Mouse (Mus musculus) cortical plate, adult 2 months (tissue): ENCODE results near the gene D930048N14Rik. TPM values are rescaled to one million over a fixed set of nuclear protein-coding genes. Genes with fewer than 3 reads are reported as not detected.
"Not testable (repeated sequence)": the region's sequence is repeated elsewhere in the genome, so short reads cannot be mapped to it uniquely, and the experiment has no call there.

Experiments used
- H3K27ac ChIP-seq: fragments of 200-500 bp; 2 replicates; pipeline ENCODE4 v1.5.1; 2012; ENCODE audit warnings: low read length, control low read depth, inconsistent platforms; ENCODE audit not compliant: insufficient read depth
- H3K4me1 ChIP-seq: fragments of 200-500 bp; 2 replicates; pipeline ENCODE4 v1.6.1; 2011; ENCODE audit warnings: low read length; ENCODE audit not compliant: control insufficient read depth, insufficient read depth
- H3K4me3 ChIP-seq: fragments of 200-500 bp; 2 replicates; pipeline ENCODE4 v1.5.1; 2011; ENCODE audit warnings: mild to moderate bottlenecking, low read length, control low read depth; ENCODE audit not compliant: insufficient read depth
- CTCF ChIP-seq: fragments of 200-500 bp; IDR thresholded peaks from 2 replicates; pipeline ENCODE4 v1.5.1; 2011; ENCODE audit warnings: mild to moderate bottlenecking, control low read depth, low read length; ENCODE audit not compliant: insufficient read depth; ENCODE audit errors: extremely low read depth
- POLR2A ChIP-seq: fragments of 200-500 bp; IDR thresholded peaks from 2 replicates; pipeline ENCODE4 v1.6.1; 2011; ENCODE audit warnings: mild to moderate bottlenecking, low read length, control low read depth; ENCODE audit not compliant: insufficient read depth; ENCODE audit errors: extremely low read depth
- polyA plus RNA-seq: library from polyadenylated mRNA; depleted of rRNA; stranded (reverse); fragments of >200 nt; gene quantifications from 2 replicates; pipeline ENCODE4 v1.2.3, GENCODE M21; 2012

Gene D930048N14Rik
- polyA plus RNA-seq, 1 experiment: 5.3 TPM

- peak overlapping the region; percentile 37; the same call in 1 of the 2 replicates for H3K4me3 ChIP-seq
- no peak for TF ChIP-seq CTCF
- TF ChIP-seq POLR2A: no peak
- peak overlapping the region; percentile 45; the same call in 1 of the 2 replicates for H3K27ac ChIP-seq
- H3K4me1 ChIP-seq: peaks cover 2% of the 10 kb centered on the region
Measured at GRCm38 (mm10) chr11:51615129-51615528, 35.6 kb upstream of the D930048N14Rik start.

DNA sequence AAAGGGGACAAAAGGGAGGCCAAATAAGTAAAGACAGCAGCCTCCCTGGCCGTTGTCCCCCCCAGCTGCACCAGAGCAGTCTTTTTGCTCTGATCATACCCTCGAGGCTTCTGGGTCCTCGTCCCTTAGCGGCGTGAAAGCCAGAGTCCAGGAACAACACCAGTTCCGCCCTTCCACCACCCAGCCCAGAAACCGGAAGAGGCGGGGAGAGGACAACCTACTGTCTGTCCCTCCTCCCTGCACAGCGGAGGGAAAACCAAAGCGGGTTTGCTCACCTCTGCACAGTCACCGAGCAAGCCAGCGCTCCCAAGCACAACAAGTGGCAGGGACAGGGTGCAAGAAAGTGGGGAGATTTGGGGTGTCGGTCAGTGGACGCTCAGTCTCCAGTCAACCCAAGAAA is 35.2 kb upstream of the D930048N14Rik start:
- H3K27ac ChIP-seq: peak overlapping the region; percentile 45; the same call in 1 of the 2 replicates
- TF ChIP-seq POLR2A (peak; percentile 75), CTCF (no peak)
- H3K4me3 ChIP-seq: peak overlapping the region; percentile 37
- H3K4me1 ChIP-seq: peaks cover 2% of the 10 kb centered on the region

DNA sequence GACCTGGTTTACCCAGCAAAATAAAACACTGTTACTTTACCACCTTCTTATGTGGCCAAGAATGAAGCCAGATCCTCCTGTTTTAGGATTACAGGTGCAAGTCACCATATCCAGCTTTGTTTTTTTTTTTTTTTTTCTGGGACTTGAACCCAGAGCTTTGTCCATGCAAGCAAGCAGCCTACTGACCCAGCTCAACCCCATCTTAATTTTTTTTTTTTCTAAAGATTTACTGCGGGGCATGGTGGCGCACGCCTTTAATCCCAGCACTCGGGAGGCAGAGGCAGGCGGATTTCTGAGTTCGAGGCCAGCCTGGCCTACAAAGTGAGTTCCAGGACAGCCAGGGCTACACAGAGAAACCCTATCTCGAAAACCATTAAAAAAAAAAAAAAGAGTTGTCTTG is 34.6 kb upstream of the D930048N14Rik start:
- H3K27ac ChIP-seq, H3K4me1 ChIP-seq: not testable (repeated sequence)
- H3K4me3 ChIP-seq: peak overlapping the region; percentile 37; the same call in 1 of the 2 replicates

DNA sequence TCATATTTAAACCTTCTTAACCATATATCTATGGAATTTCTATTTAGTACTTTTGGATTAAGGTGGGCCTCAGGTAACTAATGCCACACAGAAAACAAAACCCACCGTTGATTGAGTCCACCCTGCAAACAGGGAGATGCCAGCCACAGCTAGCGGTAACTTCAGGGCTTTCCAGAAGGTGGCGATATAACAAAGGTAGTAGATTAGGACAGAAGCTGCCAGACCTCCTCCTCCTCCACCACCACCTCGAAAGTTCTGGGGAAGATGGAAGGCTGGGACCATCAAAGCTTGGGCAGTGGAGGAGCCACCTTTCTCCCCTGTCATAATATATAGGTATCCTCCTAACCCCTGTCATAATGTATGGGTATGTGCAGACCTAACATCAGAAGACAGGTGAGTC is 33.1 kb upstream of the D930048N14Rik start:
- Histone ChIP-seq H3K27ac (no peak overlapping the region), H3K4me1 (peaks cover 11% of the 10 kb centered on the region), H3K4me3 (no peak overlapping the region)
- no peak for TF ChIP-seq POLR2A
- peak; percentile 92 for TF ChIP-seq CTCF

DNA sequence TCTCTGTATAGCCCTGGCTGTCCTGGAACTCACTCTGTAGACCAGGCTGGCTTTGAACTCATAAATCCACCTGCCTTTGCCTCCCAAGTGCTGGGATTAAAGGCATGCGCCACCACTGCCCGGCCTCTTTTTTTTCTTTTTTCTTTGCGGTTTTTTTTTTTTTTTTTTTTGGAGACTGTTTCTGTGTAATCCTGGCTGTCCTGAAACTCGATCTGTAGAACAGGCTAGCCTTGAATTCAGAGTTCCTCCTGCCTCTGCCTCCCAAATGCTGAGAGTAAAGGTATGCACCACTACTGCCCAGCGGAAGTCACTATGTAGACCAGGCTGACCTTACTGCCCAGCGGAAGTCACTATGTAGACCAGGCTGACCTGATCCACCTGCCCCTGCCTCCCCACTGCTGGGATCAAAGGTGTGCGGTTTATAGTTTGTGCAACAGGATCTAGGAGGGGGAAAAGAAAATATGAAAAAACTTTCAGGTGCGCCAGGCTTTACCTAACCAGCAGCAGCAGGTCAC is 31.8 kb upstream of the D930048N14Rik start:
- H3K4me3 ChIP-seq: peak overlapping the region; percentile 77
- H3K4me1 ChIP-seq: peaks cover 14% of the 10 kb centered on the region
- no peak overlapping the region for H3K27ac ChIP-seq
- no peak for TF ChIP-seq POLR2A
- TF ChIP-seq CTCF: no peak

GRCm38 (mm10) chr11:51619409-51620060 is 31.2 kb upstream of the D930048N14Rik start, which contains the start of gene Nhp2:
Nhp2 (plus strand) TSS chr11:51619735.
- TF ChIP-seq POLR2A: no peak
- Histone ChIP-seq H3K4me1 (peaks cover 15% of the 10 kb centered on the region), H3K27ac (no peak within 1 kb of the TSS), H3K4me3 (peak within 1 kb of the TSS; percentile 77)

GRCm38 (mm10) chr11:51620084-51620483 is 30.7 kb upstream of the D930048N14Rik start:
- H3K4me3 ChIP-seq: peak overlapping the region; percentile 77
- no peak for TF ChIP-seq POLR2A
- TF ChIP-seq CTCF: no peak
- peaks cover 15% of the 10 kb centered on the region for H3K4me1 ChIP-seq
- H3K27ac ChIP-seq: no peak overlapping the region

GRCm38 (mm10) chr11:51621776-51622175 is 29.0 kb upstream of the D930048N14Rik start:
- Histone ChIP-seq H3K4me1 (peaks cover 14% of the 10 kb centered on the region), H3K27ac (peak overlapping the region; percentile 66), H3K4me3 (no peak overlapping the region)
- no peak for TF ChIP-seq POLR2A

GRCm38 (mm10) chr11:51622971-51623491 is 27.7 kb upstream of the D930048N14Rik start:
- TF ChIP-seq POLR2A (peak; percentile 54; the same call in 1 of the 2 replicates), CTCF (no peak)
- peaks cover 15% of the 10 kb centered on the region for H3K4me1 ChIP-seq
- no peak overlapping the region for H3K4me3 ChIP-seq
- peak overlapping the region; percentile 66; the same call in 1 of the 2 replicates for H3K27ac ChIP-seq

- TF ChIP-seq CTCF (no peak), POLR2A (no peak)
- Histone ChIP-seq H3K4me3 (no peak overlapping the region), H3K27ac (peak overlapping the region; percentile 55), H3K4me1 (peaks cover 18% of the 10 kb centered on the region)
Measured at GRCm38 (mm10) chr11:51625187-51625820, 25.4 kb upstream of the D930048N14Rik start.

GRCm38 (mm10) chr11:51627425-51627824 is 23.3 kb upstream of the D930048N14Rik start:
- H3K27ac ChIP-seq: peak overlapping the region; percentile 67
- peaks cover 18% of the 10 kb centered on the region for H3K4me1 ChIP-seq
- H3K4me3 ChIP-seq: no peak overlapping the region
- no peak for TF ChIP-seq CTCF
- TF ChIP-seq POLR2A: no peak
